Mouse (Mus musculus) bone marrow macrophage, adult 2 months (primary cell): ENCODE measurements around the gene Serpina12.

ENCODE experiments used
- CTCF ChIP-seq: IDR thresholded peaks from 2 replicates; pipeline ENCODE4 v1.5.1; 2012; ENCODE audit warnings: low read depth, mild to moderate bottlenecking, low read length, moderate library complexity
- POLR2A ChIP-seq: IDR thresholded peaks from 2 replicates; pipeline ENCODE4 v1.6.1; 2012; ENCODE audit warnings: mild to moderate bottlenecking, low read depth, low read length, borderline replicate concordance

GRCm38 (mm10) chr12:104004689-104005088, 39.6 kb downstream of the Serpina12 start:
- TF ChIP-seq POLR2A, result no peak
- TF ChIP-seq CTCF, result no peak
